Mouse (Mus musculus) hindbrain, embryonic 14.5 days (tissue): ENCODE results near the gene Stam. TPM values are rescaled to one million over a fixed set of nuclear protein-coding genes. Genes with fewer than 3 reads are reported as not detected.
"Not testable (repeated sequence)": the region's sequence is repeated elsewhere in the genome, so short reads cannot be mapped to it uniquely, and the experiment has no call there.

Source experiments
- ATAC-seq: fragments of 200-750 bp; cut with Nextera tagmentation; 2 replicates; pipeline ENCODE4 v1.8.0; 2017; ENCODE audit warnings: moderate number of reproducible peaks, mild to moderate bottlenecking, moderate TSS enrichment, moderate library complexity; ENCODE audit not compliant: low FRiP score
- DNase-seq: peaks from one replicate; pipeline ENCODE4 v3.0.0-alpha.2; 2015; ENCODE audit warnings: low spot score
- H3K27ac ChIP-seq: fragments of 300-500 bp; sonication (generic); 2 replicates; pipeline ENCODE4 v1.5.1; 2014; ENCODE audit warnings: mild to moderate bottlenecking, moderate library complexity
- H3K27me3 ChIP-seq: fragments of 300-500 bp; sonication (generic); 2 replicates; pipeline ENCODE4 v1.6.1; 2014; ENCODE audit warnings: mild to moderate bottlenecking, low read length, mixed read lengths; ENCODE audit not compliant: control insufficient read depth, insufficient read depth
- H3K36me3 ChIP-seq: fragments of 300-500 bp; sonication (generic); replicated peaks from 2 replicates; pipeline ENCODE4 v1.6.1; 2014; ENCODE audit not compliant: control insufficient read depth, insufficient read depth
- H3K4me1 ChIP-seq: fragments of 300-500 bp; sonication (generic); replicated peaks from 2 replicates; pipeline ENCODE4 v1.6.1; 2014; ENCODE audit warnings: antibody characterized with exemption, low read length, mixed read lengths; ENCODE audit not compliant: control insufficient read depth, insufficient read depth
- H3K4me2 ChIP-seq: fragments of 300-500 bp; sonication (generic); replicated peaks from 2 replicates; pipeline ENCODE4 v1.6.1; 2014; ENCODE audit warnings: mild to moderate bottlenecking, moderate library complexity
- H3K4me3 ChIP-seq: fragments of 300-500 bp; sonication (generic); replicated peaks from 2 replicates; pipeline ENCODE4 v1.5.1; 2014; ENCODE audit warnings: mild to moderate bottlenecking, low read length
- H3K9ac ChIP-seq: fragments of 300-500 bp; sonication (generic); 2 replicates; pipeline ENCODE4 v1.6.1; 2014
- H3K9me3 ChIP-seq: fragments of 300-500 bp; sonication (generic); 2 replicates; pipeline ENCODE4 v1.6.1; 2016; ENCODE audit warnings: low read length; ENCODE audit not compliant: control insufficient read depth
- WGBS: fragments of 180-500 bp; shearing (Covaris S2); extraction: QIAGEN DNeasy Blood & Tissue Kit; methylation state at CpG from one replicate; pipeline ENCODE4 v1.1.7; 2014; 5-methylcytosine and 5-hydroxymethylcytosine counted together
- polyA plus RNA-seq: library from polyadenylated mRNA; unstranded; fragments of >200 nt; fragmentation: Nextera tagmentation; extraction: Ambion mirVana; gene quantifications from 2 replicates; pipeline ENCODE4 v1.2.1, GENCODE M21; 2014

The Stam gene
- polyA plus RNA-seq, 1 experiment from 2014 or later, result 134 TPM

DNA sequence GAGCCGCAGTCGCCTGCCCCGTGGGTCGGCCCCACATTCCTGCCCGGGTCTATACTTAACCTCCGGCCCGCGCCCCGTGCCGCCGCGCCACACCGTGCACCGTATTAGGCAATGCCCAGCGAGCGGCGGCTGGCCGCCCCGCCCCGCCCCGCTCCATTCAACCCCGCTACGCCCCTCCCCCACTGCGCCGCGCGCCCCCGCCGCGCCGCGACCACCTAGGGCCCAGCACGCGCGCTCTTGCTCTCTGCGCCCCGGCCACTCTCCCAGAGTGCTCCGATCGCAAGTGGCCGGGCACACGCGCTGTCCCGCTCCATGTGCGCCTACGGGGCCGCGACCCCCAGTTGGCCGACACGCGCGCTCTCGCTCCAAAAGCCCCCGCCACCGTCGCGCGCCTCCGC, 18.7 kb upstream of the Stam start:
- no peaks in the 10 kb centered on the region for H3K27me3 ChIP-seq
- under 1% methylated on average over 41 of the region's 58 CpGs for WGBS
- H3K4me1 ChIP-seq, result peaks cover 12% of the 10 kb centered on the region; the same call in 1 of the 2 replicates
- no peak for DNase-seq
- peak overlapping the region; percentile 83 for H3K4me3 ChIP-seq
- H3K9me3 ChIP-seq, result no peaks in the 10 kb centered on the region
- ATAC-seq, result peak; percentile 92
- no peaks in the 10 kb centered on the region for H3K36me3 ChIP-seq
- H3K9ac ChIP-seq, result peak overlapping the region; percentile 93
- H3K27ac ChIP-seq, result peak overlapping the region; percentile 97
- peak overlapping the region; percentile 75 for H3K4me2 ChIP-seq

DNA sequence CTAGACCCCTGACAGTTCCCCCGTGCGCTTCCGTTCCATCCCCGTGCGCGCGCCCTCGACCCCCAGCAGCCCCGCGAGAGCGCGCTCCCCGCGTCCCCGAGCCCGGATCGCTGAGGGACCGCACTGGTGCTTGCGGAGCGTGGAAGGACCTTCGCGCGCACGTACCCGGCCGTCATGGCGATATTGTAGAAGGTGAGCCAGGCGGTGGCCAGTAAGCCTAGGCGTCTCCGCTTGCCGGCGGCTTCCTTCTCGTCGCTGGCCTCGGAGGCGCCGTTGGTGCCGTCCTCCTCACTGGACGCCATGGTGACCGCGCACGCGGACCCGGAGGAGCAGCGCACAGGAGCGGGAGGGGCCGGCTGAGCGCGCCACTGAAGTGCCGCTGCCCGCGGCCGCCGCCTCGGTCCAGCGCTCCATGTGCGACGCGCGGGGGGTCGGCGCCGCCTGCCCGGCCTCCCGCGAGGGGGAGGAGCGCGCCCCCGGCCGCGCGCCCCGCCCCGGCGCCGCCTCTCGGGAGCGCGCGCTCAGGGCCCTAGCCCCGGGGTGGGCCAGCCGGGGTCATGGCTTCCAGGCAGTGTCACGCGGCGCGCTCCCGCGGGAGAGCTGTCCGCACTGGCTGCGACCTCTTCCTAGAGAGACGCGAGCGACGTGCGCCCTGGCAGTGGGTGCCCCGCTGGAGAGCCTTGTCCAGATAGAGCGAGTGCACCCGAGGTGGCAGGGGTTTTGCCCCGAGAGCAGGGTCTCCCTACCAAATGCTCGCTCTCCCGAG, 18.1 kb upstream of the Stam start, which contains the start of gene Hacd1:
Hacd1 (minus strand) TSS at position 570 of the 766 bp plus-strand sequence.
- H3K4me1 ChIP-seq, result peaks cover 12% of the 10 kb centered on the region; the same call in 1 of the 2 replicates
- under 1% methylated on average over 80 of the region's 101 CpGs for whole genome bisulfite sequencing
- peak; percentile 94 for ATAC-seq
- H3K36me3 ChIP-seq, result no peaks in the 10 kb centered on the region
- no peaks in the 10 kb centered on the region for H3K9me3 ChIP-seq
- H3K9ac ChIP-seq, result peak within 1 kb of the TSS; percentile 93
- H3K4me2 ChIP-seq, result peak within 1 kb of the TSS; percentile 75
- no peaks in the 10 kb centered on the region for H3K27me3 ChIP-seq
- H3K4me3 ChIP-seq, result peak within 1 kb of the TSS; percentile 83
- peak; percentile 91 for DNase-seq
- peak within 1 kb of the TSS; percentile 97 for H3K27ac ChIP-seq

DNA sequence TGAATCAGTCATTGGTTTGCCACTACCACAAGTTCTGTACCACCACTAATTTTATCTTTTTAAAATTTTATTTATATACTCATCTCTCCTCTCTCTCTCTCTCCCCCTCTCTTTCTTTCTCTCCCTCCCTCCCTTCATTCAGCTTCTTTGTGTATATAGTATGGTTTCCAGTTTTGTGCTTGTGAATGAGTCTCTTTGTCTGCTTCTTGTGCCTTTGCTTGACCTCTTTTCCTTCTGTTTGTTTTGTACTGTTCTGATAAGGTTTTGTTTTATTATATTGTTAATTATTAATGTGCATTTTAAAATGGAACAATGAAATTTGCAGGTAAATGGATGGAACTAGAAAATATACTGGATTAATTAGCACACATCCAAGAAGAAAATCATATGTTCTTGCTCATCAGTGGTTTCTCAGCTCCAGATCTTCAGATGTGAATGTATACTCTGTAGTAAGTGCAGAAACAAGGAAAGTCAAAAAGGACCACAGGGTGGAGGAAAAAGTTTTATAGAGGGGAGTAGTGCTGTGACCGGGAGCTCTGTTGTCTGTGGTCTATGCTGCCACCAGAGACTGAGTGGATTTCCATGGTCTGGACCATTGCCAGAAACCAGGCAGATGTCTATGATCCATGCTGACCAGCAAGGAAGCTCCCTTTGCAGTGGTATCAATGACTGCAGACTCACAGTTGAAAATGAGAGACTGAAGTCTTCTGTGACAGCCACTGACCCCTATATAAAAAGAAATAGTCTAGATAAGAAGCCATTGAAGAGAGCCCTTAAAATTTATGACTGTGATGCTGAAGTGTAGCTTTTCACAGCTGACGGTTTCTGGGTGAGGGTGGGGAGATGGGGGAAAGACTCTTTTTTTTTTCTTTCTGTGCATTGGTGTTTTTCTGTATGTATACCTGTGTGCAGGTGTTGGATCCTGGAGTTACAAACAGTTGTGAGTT, 7.9 kb upstream of the Stam start:
- H3K27me3 ChIP-seq, result no peaks in the 10 kb centered on the region
- H3K9me3 ChIP-seq, result no peaks in the 10 kb centered on the region
- no peaks in the 10 kb centered on the region for H3K36me3 ChIP-seq
- H3K27ac ChIP-seq, result no peak overlapping the region
- ATAC-seq (no peak), DNase-seq (no peak)
- H3K9ac ChIP-seq, result no peak overlapping the region
- H3K4me2 ChIP-seq, result no peak overlapping the region
- H3K4me3 ChIP-seq, result no peak overlapping the region
- H3K4me1 ChIP-seq, result no peaks in the 10 kb centered on the region
- WGBS, result 79% methylated on average over 2 of the region's 2 CpGs

DNA sequence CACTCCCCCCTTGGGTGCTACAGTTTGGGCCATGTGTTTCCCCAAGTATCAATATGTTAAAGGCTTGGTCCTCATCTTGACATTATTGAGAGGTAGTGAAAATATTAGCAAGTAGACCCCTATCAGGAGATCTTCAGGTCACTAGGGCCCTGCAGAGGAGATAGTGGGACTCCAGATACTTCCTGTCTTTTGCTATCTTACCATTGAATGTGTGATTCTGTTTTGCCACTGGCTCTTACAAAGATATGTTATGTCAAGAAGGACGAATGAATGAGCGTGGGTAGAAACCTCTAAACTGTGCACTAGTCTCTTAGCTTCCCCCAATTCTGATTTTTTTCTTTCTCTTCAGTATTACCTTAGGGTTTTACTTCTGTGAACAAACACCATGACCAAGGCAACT, 4.9 kb upstream of the Stam start:
- Histone ChIP-seq H3K27me3 (no peaks in the 10 kb centered on the region), H3K9ac (no peak overlapping the region), H3K4me3 (no peak overlapping the region), H3K4me2 (no peak overlapping the region), H3K27ac (no peak overlapping the region), H3K9me3 (no peaks in the 10 kb centered on the region), H3K4me1 (peaks cover 7% of the 10 kb centered on the region; the same call in 1 of the 2 replicates), H3K36me3 (no peaks in the 10 kb centered on the region)
- ATAC-seq (no peak), DNase-seq (no peak)
- 88% methylated on average over 2 of the region's 2 CpGs for WGBS

DNA sequence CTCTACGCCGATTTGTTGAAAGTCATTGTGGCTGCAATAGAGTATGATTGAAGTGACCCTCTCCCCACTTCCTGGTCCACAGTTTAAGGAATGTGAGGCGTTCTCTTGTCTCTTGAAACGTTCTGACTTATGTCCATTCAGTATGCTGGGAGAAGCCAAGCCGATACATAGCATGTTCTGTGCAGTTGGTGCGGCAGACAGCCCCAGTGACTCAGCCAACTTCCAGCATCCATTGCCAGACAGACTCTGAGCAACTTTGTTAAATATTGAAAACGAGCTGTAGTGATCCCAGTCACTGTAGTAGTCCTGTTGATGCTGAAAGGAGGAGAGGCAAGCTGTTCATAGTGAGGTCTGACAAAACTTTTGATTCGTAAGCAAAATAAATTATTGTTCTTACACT, 3.4 kb upstream of the Stam start:
- Histone ChIP-seq H3K36me3 (no peaks in the 10 kb centered on the region), H3K9ac (no peak overlapping the region), H3K27me3 (no peaks in the 10 kb centered on the region), H3K27ac (no peak overlapping the region), H3K4me2 (no peak overlapping the region), H3K4me1 (peaks cover 15% of the 10 kb centered on the region), H3K9me3 (no peaks in the 10 kb centered on the region), H3K4me3 (no peak overlapping the region)
- no peak for DNase-seq
- no peak for ATAC-seq
- WGBS, result 85% methylated on average over 8 of the region's 8 CpGs

DNA sequence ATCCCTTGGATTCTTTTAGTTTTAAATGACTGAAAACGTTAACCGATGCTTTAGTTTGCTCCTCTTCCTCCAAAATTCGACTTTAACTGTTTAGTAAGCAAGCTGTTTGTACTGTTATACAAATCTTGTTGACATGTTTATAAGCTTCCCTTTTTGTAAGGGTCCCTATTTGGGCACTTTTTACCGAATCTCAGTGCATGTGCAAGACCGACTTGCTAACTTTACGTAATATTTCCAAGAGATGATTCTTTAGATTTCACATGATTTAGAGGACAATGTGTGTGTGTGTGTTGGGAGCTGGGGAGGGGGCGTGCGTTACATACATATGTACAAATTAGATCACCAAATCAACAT, 913 bp upstream of the Stam start:
- Histone ChIP-seq H3K27ac (peak overlapping the region; percentile 98), H3K4me1 (peaks cover 24% of the 10 kb centered on the region), H3K9ac (peak overlapping the region; percentile 83), H3K4me2 (peak overlapping the region; percentile 61), H3K27me3 (no peaks in the 10 kb centered on the region), H3K9me3 (no peaks in the 10 kb centered on the region), H3K4me3 (peak overlapping the region; percentile 82), H3K36me3 (no peaks in the 10 kb centered on the region)
- no peak for ATAC-seq
- WGBS, result 21% methylated on average over 8 of the region's 8 CpGs
- peak; percentile 25 for DNase-seq

DNA sequence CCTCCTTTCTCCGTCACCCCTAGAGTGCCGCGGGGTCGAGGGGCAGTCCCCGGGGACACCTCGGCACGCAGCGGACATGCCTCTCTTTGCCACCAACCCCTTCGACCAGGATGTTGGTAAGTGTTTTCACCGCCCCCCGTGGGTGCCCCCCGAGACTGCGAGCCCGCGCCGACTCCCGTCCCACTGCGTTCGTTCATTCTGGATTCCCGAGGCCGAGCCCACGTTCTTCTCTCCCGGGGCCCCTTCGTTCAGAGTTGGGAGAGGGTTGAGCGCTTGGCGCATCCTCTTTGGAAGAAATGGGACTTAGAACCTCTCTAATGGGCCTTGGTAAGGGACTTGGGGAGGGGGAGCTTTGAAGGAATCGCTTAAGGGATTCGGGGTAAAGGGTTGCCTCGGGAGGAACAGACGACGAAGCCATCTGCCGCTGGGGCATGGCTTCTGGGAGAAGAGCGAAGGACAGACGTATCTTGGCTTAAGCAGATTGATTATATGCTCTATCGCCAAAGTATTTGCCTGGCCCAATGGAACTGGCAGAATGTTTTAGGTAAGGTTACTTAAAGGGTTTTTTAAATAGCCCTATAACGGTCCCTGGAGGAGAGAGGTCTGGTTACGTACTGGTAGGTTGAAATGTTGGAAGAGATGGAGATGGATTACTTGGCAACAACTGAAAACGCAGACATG, 463 bp downstream of the Stam start:
- H3K9me3 ChIP-seq, result no peaks in the 10 kb centered on the region
- ATAC-seq (no peak; the same call in 1 of the 2 replicates), DNase-seq (peak; percentile 29)
- H3K9ac ChIP-seq, result peak overlapping the region; percentile 83
- peak overlapping the region; percentile 61 for H3K4me2 ChIP-seq
- peak overlapping the region; percentile 82 for H3K4me3 ChIP-seq
- H3K27me3 ChIP-seq, result no peaks in the 10 kb centered on the region
- no peaks in the 10 kb centered on the region for H3K36me3 ChIP-seq
- peak overlapping the region; percentile 98 for H3K27ac ChIP-seq
- under 1% methylated on average over 38 of the region's 38 CpGs for WGBS
- peaks cover 24% of the 10 kb centered on the region for H3K4me1 ChIP-seq

DNA sequence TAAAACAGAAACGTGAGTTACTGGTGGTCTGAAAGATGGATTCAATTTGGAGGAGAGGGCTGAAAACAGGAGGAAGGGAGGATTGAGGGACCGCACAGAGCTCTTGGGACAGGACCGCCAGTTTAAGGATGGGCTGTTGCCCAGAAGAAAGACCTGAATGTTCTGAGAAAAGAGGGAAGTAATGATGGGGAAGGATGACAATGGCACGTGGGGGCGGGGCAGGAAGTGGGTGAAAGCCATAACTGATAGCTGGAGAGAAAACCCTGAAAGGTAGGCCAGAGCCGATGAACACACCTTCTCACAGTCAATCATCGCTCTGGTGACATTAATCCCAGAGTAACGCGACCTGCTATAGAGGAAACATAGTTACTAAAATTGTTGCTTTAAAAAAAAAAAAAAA, 4.6 kb downstream of the Stam start:
- WGBS, result 92% methylated on average over 9 of the region's 9 CpGs
- not testable (repeated sequence) for H3K36me3 ChIP-seq, ATAC-seq, H3K27me3 ChIP-seq, H3K4me3 ChIP-seq, H3K9ac ChIP-seq, H3K9me3 ChIP-seq, H3K27ac ChIP-seq, DNase-seq, H3K4me2 ChIP-seq
- peaks cover 18% of the 10 kb centered on the region for H3K4me1 ChIP-seq

DNA sequence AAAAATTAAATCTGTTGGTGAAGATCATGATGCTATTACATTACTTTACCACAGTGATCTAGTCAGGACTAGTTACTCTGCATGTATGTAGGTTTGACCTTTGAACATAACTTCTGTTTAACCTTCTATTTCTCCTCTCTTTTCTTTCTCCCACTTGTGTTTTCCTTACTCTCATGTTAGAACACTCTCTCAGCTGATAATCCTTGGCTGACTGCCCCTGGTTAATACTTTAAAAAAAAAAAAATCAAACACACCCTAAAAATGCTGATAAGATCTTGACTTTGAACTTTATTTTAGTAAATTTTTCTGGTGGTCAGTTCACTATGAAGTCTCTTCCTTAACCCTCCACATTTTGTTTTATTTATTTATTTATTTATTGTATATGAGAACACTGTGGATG, 26.6 kb downstream of the Stam start:
- Histone ChIP-seq H3K27ac (no peak overlapping the region), H3K27me3 (no peaks in the 10 kb centered on the region), H3K36me3 (peaks cover 11% of the 10 kb centered on the region), H3K4me1 (no peaks in the 10 kb centered on the region), H3K4me2 (no peak overlapping the region), H3K9ac (no peak overlapping the region), H3K9me3 (no peaks in the 10 kb centered on the region), H3K4me3 (no peak overlapping the region)
- DNase-seq (no peak), ATAC-seq (no peak)
